17 mouse cellular contexts compared by ENCODE assay signal in the genomic region with DNA sequence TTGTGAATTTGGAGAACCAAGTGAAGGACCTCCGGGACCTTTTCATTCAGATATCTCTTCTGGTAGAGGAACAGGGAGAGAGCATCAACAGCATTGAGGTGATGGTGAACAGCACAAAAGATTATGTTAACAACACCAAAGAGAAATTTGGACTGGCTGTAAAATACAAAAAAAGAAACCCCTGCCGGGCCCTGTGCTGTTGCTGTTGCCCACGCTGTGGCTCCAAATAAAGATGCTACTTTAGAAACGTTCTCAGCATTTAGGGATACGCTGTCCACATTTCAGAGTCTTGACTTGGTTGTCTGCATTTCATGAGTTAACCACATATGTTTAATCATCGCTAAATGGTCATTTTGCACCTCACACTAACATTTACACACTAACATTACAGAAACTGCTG.
"Had no signal": no experiment of that assay in that cellular context is flagged by ENCODE, and none has a peak within 500 bp of the region (broad histone marks: within the 10 kb centered on the region; RNA-seq: fewer than 3 reads in every experiment).

No protein-coding gene starts in this region.

- DNase-seq: left cerebral cortex, postnatal 4 days; liver; liver, embryonic 13.5 days; liver, postnatal 0 days; lung, adult 18-20 months; lung, adult 2 months; lung, embryonic 14.5 days; lung, postnatal 10 days; lung, postnatal 14 days; lung, postnatal 36 days; lung, postnatal 4 days; midbrain, embryonic 14.5 days had no signal

- ATAC-seq: liver, embryonic 12.5 days; liver, postnatal 0 days; lung, postnatal 0 days; midbrain, embryonic 13.5 days; midbrain, embryonic 15.5 days; midbrain, embryonic 16.5 days had no signal
